Mouse (Mus musculus): ENCODE measurements around the gene Lcn10. TPM values are rescaled to one million over a fixed set of nuclear protein-coding genes. Genes with fewer than 3 reads are reported as not detected.

Lcn10 gene
- polyA plus RNA-seq (2012; rRNA removed) = not detected in 2 replicates

DNA sequence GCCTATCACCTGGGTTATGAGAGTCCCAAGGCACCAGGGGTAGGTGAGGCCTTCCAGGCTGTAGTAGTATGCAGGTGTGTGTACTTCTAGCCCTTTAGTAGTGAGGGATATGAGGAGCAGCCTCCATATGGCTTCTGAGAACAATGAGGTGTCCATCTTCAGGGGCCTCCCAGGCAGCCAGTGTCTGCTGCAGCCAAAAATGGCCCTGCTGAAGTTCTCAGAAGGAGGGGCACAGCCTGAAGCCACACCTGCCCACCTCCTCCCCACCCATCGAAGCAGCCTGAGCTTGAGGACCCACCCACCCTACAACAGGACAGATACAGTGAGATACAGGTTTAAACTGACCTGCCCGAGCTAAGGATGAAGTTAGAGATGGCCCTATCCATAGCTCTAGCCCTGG, at the start of gene Lcn10:
Gene Lcn10, plus strand, starts transcription at position 301 of the 400 bp plus-strand sequence.

DNA sequence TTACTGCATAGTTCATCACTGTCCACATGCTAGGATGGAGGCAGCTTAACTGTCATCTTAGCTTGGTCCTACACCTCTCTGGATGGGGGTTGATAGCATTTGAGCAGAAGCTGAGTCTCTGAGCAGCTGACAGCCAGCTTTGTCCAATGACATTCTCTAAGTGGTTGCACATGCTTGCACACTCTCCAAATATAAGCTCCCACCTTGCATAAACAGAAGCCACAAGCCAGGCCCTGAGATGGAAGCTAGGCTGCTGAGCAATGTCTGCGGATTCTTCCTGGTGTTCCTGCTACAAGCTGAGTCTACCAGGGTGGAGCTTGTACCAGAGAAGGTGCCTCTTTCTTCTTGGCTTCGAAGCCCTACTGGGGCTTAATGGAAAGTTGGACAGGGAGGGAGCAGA, 29.6 kb upstream of the Lcn10 start, which contains the start of gene Lcn8:
Gene Lcn8, plus strand, starts transcription at position 219 of the 400 bp plus-strand sequence.

GRCm38 (mm10) chr2:25657652-25658051, 24.9 kb upstream of the Lcn10 start, which contains the start of gene Lcn5:
Lcn5 (plus strand) TSS chr2:25657952.

GRCm38 (mm10) chr2:25676486-25676885, 6.0 kb upstream of the Lcn10 start, which contains the start of gene Lcn6:
Lcn6 (plus strand) TSS chr2:25676786.

DNA sequence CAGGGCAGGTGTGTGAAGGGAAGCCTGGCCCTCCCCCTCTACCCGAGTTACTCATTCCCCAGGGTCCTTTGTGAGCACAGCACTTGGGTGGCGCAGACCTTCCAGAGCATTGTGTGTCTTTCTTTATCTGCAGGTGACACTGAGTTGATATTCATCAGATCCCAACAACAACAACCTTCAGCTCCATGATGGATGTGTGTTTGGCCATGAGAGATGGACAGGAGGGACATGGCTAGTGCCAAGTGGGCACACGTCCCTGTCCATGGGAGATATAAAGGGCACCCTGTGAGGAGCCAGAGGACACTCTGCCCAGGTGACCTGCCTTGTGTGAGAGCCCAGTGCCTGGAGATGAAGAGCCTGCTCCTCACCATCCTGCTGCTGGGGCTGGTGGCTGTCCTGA, 17.2 kb downstream of the Lcn10 start, which contains the start of gene Obp2a:
Gene Obp2a, plus strand, starts transcription at position 301 of the 400 bp plus-strand sequence.

GRCm38 (mm10) chr2:25706643-25707481, 24.3 kb downstream of the Lcn10 start, which contains the start of gene Bmyc:
Bmyc (plus strand) TSS chr2:25706739.

Other genes starting within 250 kb of the Lcn10 start
- gene Clic3, start 225.9 kb upstream of the Lcn10 start, polyA plus RNA-seq (2012; rRNA removed) = 1.8 and 2.3 TPM in 2 replicates
- gene Paxx, start 221.6 kb upstream of the Lcn10 start, polyA plus RNA-seq (2012; rRNA removed) = 12.5 and 13.0 TPM in 2 replicates
- gene Ptgds, start 212.7 kb upstream of the Lcn10 start, polyA plus RNA-seq (2012; rRNA removed) = 0.68 and 0.72 TPM in 2 replicates
- gene Lcn12, start 188.8 kb upstream of the Lcn10 start, polyA plus RNA-seq (2012; rRNA removed) = not detected in 2 replicates
- 4.7 and 5.0 TPM in 2 replicates for gene Fbxw5, start 182.0 kb upstream of the Lcn10 start, polyA plus RNA-seq (2012; rRNA removed)
- gene C8g, start 181.0 kb upstream of the Lcn10 start, polyA plus RNA-seq (2012; rRNA removed) = 91.0 TPM in 2 replicates
- gene Traf2, start 135.8 kb upstream of the Lcn10 start, polyA plus RNA-seq (2012; rRNA removed) = 5.9 and 6.6 TPM in 2 replicates
- 102 and 106 TPM in 2 replicates for gene Edf1, start 124.9 kb upstream of the Lcn10 start, polyA plus RNA-seq (2012; rRNA removed)
- 0.99 and 2.5 TPM in 2 replicates for gene Mamdc4, start 107.9 kb upstream of the Lcn10 start, polyA plus RNA-seq (2012; rRNA removed)
- 33.1 and 38.3 TPM in 2 replicates for gene Phpt1, start 107.5 kb upstream of the Lcn10 start, polyA plus RNA-seq (2012; rRNA removed)
- 0.05 and 0.13 TPM in 2 replicates for gene Ajm1, start 101.0 kb upstream of the Lcn10 start, polyA plus RNA-seq (2012; rRNA removed)
- 17.2 and 22.1 TPM in 2 replicates for gene Rabl6, start 74.2 kb upstream of the Lcn10 start, polyA plus RNA-seq (2012; rRNA removed)
- not detected in 2 replicates for gene Ccdc183, start 65.0 kb upstream of the Lcn10 start, polyA plus RNA-seq (2012; rRNA removed)
- 23.0 and 24.3 TPM in 2 replicates for gene Tmem141, start 60.7 kb upstream of the Lcn10 start, polyA plus RNA-seq (2012; rRNA removed)
- gene Fcna, start 54.7 kb upstream of the Lcn10 start, polyA plus RNA-seq (2012; rRNA removed) = 84.3 and 88.2 TPM in 2 replicates
- gene Lcn8, start 29.6 kb upstream of the Lcn10 start, polyA plus RNA-seq (2012; rRNA removed) = not detected in 2 replicates
- not detected in 2 replicates for gene Lcn5, start 24.8 kb upstream of the Lcn10 start, polyA plus RNA-seq (2012; rRNA removed)
- not detected in 2 replicates for gene Lcn6, start 5.9 kb upstream of the Lcn10 start, polyA plus RNA-seq (2012; rRNA removed)
- gene Obp2a, start 17.3 kb downstream of the Lcn10 start, polyA plus RNA-seq (2012; rRNA removed) = not detected in 2 replicates
- 4.9 and 5.3 TPM in 2 replicates for gene Bmyc, start 24.0 kb downstream of the Lcn10 start, polyA plus RNA-seq (2012; rRNA removed)
- not detected in 2 replicates for gene Obp2b, start 54.3 kb downstream of the Lcn10 start, polyA plus RNA-seq (2012; rRNA removed)
- gene Lcn3, start 82.8 kb downstream of the Lcn10 start, polyA plus RNA-seq (2012; rRNA removed) = not detected in 2 replicates
- not detected in 2 replicates for gene Lcn11, start 94.3 kb downstream of the Lcn10 start, polyA plus RNA-seq (2012; rRNA removed)
- gene Gm13539, start 99.5 kb downstream of the Lcn10 start, polyA plus RNA-seq (2012; rRNA removed) = not detected in 2 replicates
- gene Glt6d1, start 133.1 kb downstream of the Lcn10 start, polyA plus RNA-seq (2012; rRNA removed) = not detected in 2 replicates
- not detected in 2 replicates for gene Lcn9, start 140.4 kb downstream of the Lcn10 start, polyA plus RNA-seq (2012; rRNA removed)
- gene Sohlh1, start 164.5 kb downstream of the Lcn10 start, polyA plus RNA-seq (2012; rRNA removed) = not detected in 2 replicates
- gene Kcnt1, start 181.0 kb downstream of the Lcn10 start, polyA plus RNA-seq (2012; rRNA removed) = 0.17 and 0.23 TPM in 2 replicates

Data from liver, embryonic 18 days (tissue).